Mouse (Mus musculus) stomach, postnatal 0 days (tissue): ENCODE data around the gene Ubtf.

ENCODE experiments used
- CTCF ChIP-seq: IDR thresholded peaks from 2 replicates; pipeline ENCODE4 v1.5.1; 2016; ENCODE audit warnings: antibody characterized with exemption, low read depth, mild to moderate bottlenecking, moderate library complexity
- EP300 ChIP-seq: optimal IDR thresholded peaks from 2 replicates; pipeline ENCODE3; 2016; ENCODE audit warnings: antibody characterized with exemption

DNA sequence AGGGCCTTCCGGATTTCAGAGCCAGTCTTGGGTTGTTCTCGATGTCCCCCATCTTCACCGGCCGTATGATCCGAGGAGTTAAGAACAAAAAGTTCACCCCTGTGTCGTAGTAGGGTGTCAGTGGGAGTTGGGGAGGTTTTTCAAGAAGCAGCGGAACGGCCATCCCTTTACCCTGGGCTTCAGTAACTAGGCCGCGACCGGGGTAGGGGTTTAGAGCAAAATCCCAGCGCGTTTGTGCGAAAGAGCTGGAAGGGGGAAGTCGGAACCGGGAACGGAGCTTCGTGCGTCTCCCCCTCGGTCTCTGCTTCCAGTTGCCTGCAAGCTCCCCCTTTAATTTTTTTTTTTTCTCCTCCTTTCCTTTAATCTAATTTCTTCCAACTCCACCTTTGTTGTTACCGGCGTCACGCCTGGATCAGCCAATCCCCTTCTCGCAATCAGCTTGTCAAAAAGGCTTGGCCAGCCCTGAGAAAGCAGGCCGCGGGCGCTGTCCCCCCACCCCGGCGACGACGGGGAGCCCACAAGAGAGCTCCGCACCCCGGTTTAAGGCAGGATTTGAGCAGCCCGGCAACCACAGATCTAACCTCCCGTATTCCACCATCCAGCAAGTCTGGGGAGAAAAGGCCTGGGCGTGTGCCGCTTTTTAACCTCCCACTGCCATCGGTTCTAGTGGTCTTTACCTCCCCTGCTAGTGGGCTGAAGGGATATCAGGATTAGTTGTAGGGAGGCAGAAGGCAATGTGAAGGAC lies 571 bp upstream of the Ubtf start:
- TF ChIP-seq CTCF = no peak
- TF ChIP-seq EP300 = no peak
